Mouse (Mus musculus): ENCODE measurements around the gene Robo4. TPM values are rescaled to one million over a fixed set of nuclear protein-coding genes. Genes with fewer than 3 reads are reported as not detected.

The Robo4 gene
- not detected for polyA plus RNA-seq (2017; shearing (Covaris generic))

DNA sequence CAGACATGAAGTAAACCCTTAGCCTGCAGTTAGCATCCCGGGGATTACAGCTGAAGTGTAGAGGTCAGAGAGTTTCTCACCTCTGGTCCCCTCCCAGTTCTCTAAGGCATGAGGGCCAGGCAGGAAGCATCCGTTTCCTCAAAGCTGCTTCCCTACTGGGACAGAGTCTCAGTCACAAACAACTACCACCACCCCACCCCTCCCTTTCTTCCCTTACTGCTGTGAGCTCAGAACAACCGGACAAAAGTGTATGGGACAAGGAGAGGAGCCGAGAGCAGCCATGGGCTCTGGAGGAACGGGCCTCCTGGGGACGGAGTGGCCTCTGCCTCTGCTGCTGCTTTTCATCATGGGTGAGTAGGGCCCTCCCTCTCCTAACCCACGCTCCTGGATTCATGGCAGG lies at the start of gene Robo4:
Gene Robo4 (plus strand): TSS at position 96 of the 400 bp plus-strand sequence.

DNA sequence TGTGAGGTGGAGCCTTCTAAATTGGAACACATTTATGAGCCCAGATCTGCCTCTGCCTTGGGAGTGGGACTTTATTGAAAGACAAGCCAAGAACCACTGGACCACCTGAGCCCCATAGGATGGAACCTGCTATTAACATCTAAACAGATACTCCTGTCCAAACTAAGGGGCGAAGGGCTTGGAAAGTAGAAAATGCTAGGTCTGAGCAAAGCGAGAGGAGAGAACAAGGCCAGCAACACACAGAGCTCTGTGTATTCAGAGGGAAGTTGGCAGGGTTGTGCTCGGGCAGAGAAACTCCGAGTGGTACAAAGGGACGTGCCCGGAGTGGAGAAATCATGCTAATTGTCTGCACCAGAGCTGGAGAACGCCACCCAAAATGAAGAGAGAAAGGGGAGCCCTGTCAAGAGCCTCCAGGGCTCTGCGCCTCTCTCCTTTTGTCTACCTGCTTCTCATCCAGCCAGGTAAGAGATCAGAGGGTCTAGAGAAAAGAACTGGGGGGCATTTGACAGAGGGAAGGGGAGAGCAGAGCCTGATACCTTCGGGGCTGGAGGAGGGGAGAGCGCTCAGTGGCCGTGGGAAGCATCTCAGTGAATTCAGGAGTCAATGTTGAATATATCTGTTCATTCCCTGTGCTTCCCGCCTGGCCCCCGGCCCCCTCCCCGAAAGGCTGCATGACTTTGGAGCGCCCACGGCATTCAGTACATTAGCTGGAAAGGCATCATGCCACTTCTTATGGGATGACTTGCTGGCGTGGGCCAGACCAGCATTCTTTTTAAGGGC lies 34.2 kb upstream of the Robo4 start, which contains the start of gene Hepacam:
Gene Hepacam (plus strand): TSS at position 51 of the 780 bp plus-strand sequence.

DNA sequence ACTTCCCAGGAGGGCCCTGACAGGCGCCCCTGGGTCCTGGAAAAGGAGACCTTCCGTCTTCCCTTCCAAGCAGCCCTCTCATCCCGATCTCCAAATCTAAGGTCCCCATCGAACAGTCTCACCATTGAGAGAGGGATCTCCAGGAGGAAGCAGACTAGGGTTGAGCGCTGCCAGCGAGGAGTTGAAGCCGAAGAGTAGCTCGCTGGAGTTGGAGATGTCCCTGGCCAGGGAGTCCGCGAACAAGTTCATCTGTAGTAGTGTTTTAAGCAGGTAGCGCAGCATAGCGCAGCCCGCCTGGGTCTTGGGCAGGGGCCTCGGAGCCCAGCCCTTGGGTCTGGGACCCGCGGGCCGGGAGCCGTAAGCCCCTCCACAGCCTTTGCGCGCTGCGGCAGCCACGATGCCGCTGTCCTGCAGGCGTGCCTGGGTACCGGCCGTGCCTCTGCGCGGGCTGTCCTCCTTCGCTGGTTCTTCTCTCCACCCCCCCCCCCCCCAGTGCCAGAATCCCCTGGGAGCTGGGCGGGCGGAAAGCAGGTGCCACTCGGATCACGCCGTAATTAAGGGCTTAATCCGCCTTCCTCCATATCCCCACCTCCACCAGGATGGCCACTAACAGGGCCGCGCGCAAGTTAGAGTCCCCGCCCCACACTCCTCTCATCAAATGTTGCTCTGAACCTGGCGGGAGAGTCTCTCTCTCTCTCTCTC lies 31.2 kb downstream of the Robo4 start, which contains the start of gene Robo3:
Gene Robo3 (minus strand): TSS at position 527 of the 702 bp plus-strand sequence.

Other genes with a start within 250 kb of the Robo4 start
- gene Tmem218, start 193.7 kb upstream of the Robo4 start, polyA plus RNA-seq (2017; shearing (Covaris generic)): 2.2 TPM
- gene Slc37a2, start 146.2 kb upstream of the Robo4 start, polyA plus RNA-seq (2017; shearing (Covaris generic)): 2.5 TPM
- gene Ccdc15, start 53.5 kb upstream of the Robo4 start, polyA plus RNA-seq (2017; shearing (Covaris generic)): 6.2 TPM
- gene Hepacam, start 34.5 kb upstream of the Robo4 start, polyA plus RNA-seq (2017; shearing (Covaris generic)): not detected
- not detected for gene Robo3, start 31.3 kb downstream of the Robo4 start, polyA plus RNA-seq (2017; shearing (Covaris generic))
- 40.0 TPM for gene Msantd2, start 87.4 kb downstream of the Robo4 start, polyA plus RNA-seq (2017; shearing (Covaris generic))
- gene Esam, start 126.2 kb downstream of the Robo4 start, polyA plus RNA-seq (2017; shearing (Covaris generic)): not detected
- gene Vsig2, start 137.4 kb downstream of the Robo4 start, polyA plus RNA-seq (2017; shearing (Covaris generic)): not detected
- gene Nrgn, start 151.0 kb downstream of the Robo4 start, polyA plus RNA-seq (2017; shearing (Covaris generic)): 1.8 TPM
- 11.9 TPM for gene Siae, start 153.8 kb downstream of the Robo4 start, polyA plus RNA-seq (2017; shearing (Covaris generic))
- gene Spa17, start 211.8 kb downstream of the Robo4 start, polyA plus RNA-seq (2017; shearing (Covaris generic)): 0.95 TPM